Mouse (Mus musculus) lung, embryonic 15.5 days (tissue): ENCODE measurements around the gene Fndc4. TPM values are rescaled to one million over a fixed set of nuclear protein-coding genes. Genes with fewer than 3 reads are reported as not detected.

Source experiments
- ATAC-seq: fragments of 200-750 bp; cut with Nextera tagmentation; 2 replicates; pipeline ENCODE4 v1.8.0; 2017; ENCODE audit warnings: moderate number of reproducible peaks, borderline replicate concordance; ENCODE audit not compliant: low FRiP score, low TSS enrichment; ENCODE audit errors: extremely low read depth
- H3K27ac ChIP-seq: fragments of 300-500 bp; sonication (generic); 2 replicates; pipeline ENCODE4 v1.5.1; 2015; ENCODE audit warnings: moderate library complexity, mild to moderate bottlenecking, inconsistent platforms
- H3K27me3 ChIP-seq: fragments of 300-500 bp; sonication (generic); 2 replicates; pipeline ENCODE4 v1.6.1; 2015; ENCODE audit warnings: inconsistent platforms
- H3K36me3 ChIP-seq: fragments of 300-500 bp; sonication (generic); 2 replicates; pipeline ENCODE4 v1.6.1; 2015; ENCODE audit warnings: inconsistent platforms
- H3K4me1 ChIP-seq: fragments of 300-500 bp; sonication (generic); 2 replicates; pipeline ENCODE4 v1.6.1; 2015; ENCODE audit warnings: inconsistent platforms
- H3K4me2 ChIP-seq: fragments of 300-500 bp; sonication (generic); 2 replicates; pipeline ENCODE4 v1.6.1; 2015; ENCODE audit warnings: inconsistent platforms, mild to moderate bottlenecking, moderate library complexity
- H3K4me3 ChIP-seq: fragments of 300-500 bp; sonication (generic); 2 replicates; pipeline ENCODE4 v1.5.1; 2015; ENCODE audit warnings: mild to moderate bottlenecking, inconsistent platforms
- H3K9ac ChIP-seq: fragments of 300-500 bp; sonication (generic); 2 replicates; pipeline ENCODE4 v1.6.1; 2015; ENCODE audit warnings: inconsistent platforms
- H3K9me3 ChIP-seq: fragments of 300-500 bp; sonication (generic); 2 replicates; pipeline ENCODE4 v1.6.1; 2016; ENCODE audit warnings: inconsistent platforms
- WGBS: fragments of 180-500 bp; shearing (Covaris S2); methylation state at CpG from one replicate; pipeline ENCODE4 v1.1.7; 2015; 5-methylcytosine and 5-hydroxymethylcytosine counted together
- polyA plus RNA-seq: library from polyadenylated mRNA; unstranded; fragments of >200 nt; fragmentation: Nextera tagmentation; extraction: Ambion mirVana; gene quantifications from 2 replicates; pipeline ENCODE4 v1.2.1, GENCODE M21; 2015

Fndc4 gene
- polyA plus RNA-seq, 1 experiment from 2014 or later = 51.5 TPM

- Histone ChIP-seq H3K4me1 (peaks cover 8% of the 10 kb centered on the region; the same call in 1 of the 2 replicates), H3K4me3 (no peak overlapping the region), H3K27me3 (no peaks in the 10 kb centered on the region), H3K9me3 (no peaks in the 10 kb centered on the region), H3K36me3 (peaks cover 62% of the 10 kb centered on the region), H3K27ac (peak overlapping the region; percentile 39; the same call in 1 of the 2 replicates), H3K9ac (no peak overlapping the region), H3K4me2 (no peak overlapping the region)
- 82% methylated on average over 8 of the region's 8 CpGs for WGBS
- no peak for ATAC-seq
Measured at GRCm38 (mm10) chr5:31254901-31255300, 41.0 kb downstream of the Fndc4 start.

GRCm38 (mm10) chr5:31254452-31254851 lies 41.4 kb downstream of the Fndc4 start:
- no peak overlapping the region for H3K4me2 ChIP-seq
- H3K9me3 ChIP-seq = no peaks in the 10 kb centered on the region
- H3K9ac ChIP-seq = no peak overlapping the region
- peaks cover 8% of the 10 kb centered on the region; the same call in 1 of the 2 replicates for H3K4me1 ChIP-seq
- no peaks in the 10 kb centered on the region for H3K27me3 ChIP-seq
- H3K36me3 ChIP-seq = peaks cover 62% of the 10 kb centered on the region
- peak overlapping the region; percentile 39 for H3K27ac ChIP-seq
- no peak overlapping the region for H3K4me3 ChIP-seq
- 64% methylated on average over 7 of the region's 7 CpGs for WGBS
- no peak for ATAC-seq

GRCm38 (mm10) chr5:31253806-31254205 lies 42.1 kb downstream of the Fndc4 start:
- H3K36me3 ChIP-seq = peaks cover 66% of the 10 kb centered on the region
- H3K27ac ChIP-seq = peak overlapping the region; percentile 39; the same call in 1 of the 2 replicates

GRCm38 (mm10) chr5:31252795-31253545 lies 42.9 kb downstream of the Fndc4 start:
- Histone ChIP-seq H3K4me3 (peak overlapping the region; percentile 39), H3K9ac (0 out of 2 replicates have a peak overlapping the region, but pooled peaks have one; percentile 47)

More at GRCm38 (mm10) chr5:31253806-31254205, 42.1 kb downstream of the Fndc4 start:
- 84% methylated on average over 8 of the region's 8 CpGs for WGBS
- H3K9me3 ChIP-seq = no peaks in the 10 kb centered on the region
- no peak overlapping the region for H3K9ac ChIP-seq
- H3K4me2 ChIP-seq = no peak overlapping the region
- peaks cover 8% of the 10 kb centered on the region; the same call in 1 of the 2 replicates for H3K4me1 ChIP-seq
- no peak overlapping the region for H3K4me3 ChIP-seq
- no peak for ATAC-seq
- H3K27me3 ChIP-seq = no peaks in the 10 kb centered on the region

GRCm38 (mm10) chr5:31252151-31252550 lies 43.7 kb downstream of the Fndc4 start:
- H3K4me1 ChIP-seq = peaks cover 11% of the 10 kb centered on the region; the same call in 1 of the 2 replicates
- peak overlapping the region; percentile 47; the same call in 1 of the 2 replicates for H3K9ac ChIP-seq
- H3K27ac ChIP-seq = peak overlapping the region; percentile 67
- H3K9me3 ChIP-seq = no peaks in the 10 kb centered on the region
- H3K4me3 ChIP-seq = peak overlapping the region; percentile 39
- H3K36me3 ChIP-seq = peaks cover 65% of the 10 kb centered on the region
- WGBS = 49% methylated on average over 10 of the region's 10 CpGs
- no peak for ATAC-seq
- no peaks in the 10 kb centered on the region for H3K27me3 ChIP-seq
- H3K4me2 ChIP-seq = peak overlapping the region; percentile 49

More at GRCm38 (mm10) chr5:31252795-31253545, 42.9 kb downstream of the Fndc4 start:
- Histone ChIP-seq H3K36me3 (peaks cover 66% of the 10 kb centered on the region), H3K27me3 (no peaks in the 10 kb centered on the region), H3K4me2 (peak overlapping the region; percentile 49), H3K9me3 (no peaks in the 10 kb centered on the region), H3K4me1 (peaks cover 11% of the 10 kb centered on the region; the same call in 1 of the 2 replicates), H3K27ac (no peak overlapping the region)
- ATAC-seq = no peak
- 63% methylated on average over 16 of the region's 16 CpGs for WGBS

- Histone ChIP-seq H3K36me3 (peaks cover 67% of the 10 kb centered on the region), H3K9ac (peak within 1 kb of the TSS; percentile 47), H3K27me3 (no peaks in the 10 kb centered on the region), H3K4me1 (peaks cover 11% of the 10 kb centered on the region; the same call in 1 of the 2 replicates), H3K27ac (peak within 1 kb of the TSS; percentile 67), H3K9me3 (no peaks in the 10 kb centered on the region), H3K4me2 (peak within 1 kb of the TSS; percentile 49), H3K4me3 (peak within 1 kb of the TSS; percentile 39)
- 28% methylated on average over 46 of the region's 47 CpGs for WGBS
- peak; percentile 79 for ATAC-seq
Measured at GRCm38 (mm10) chr5:31251541-31252101, 44.3 kb downstream of the Fndc4 start, which contains the start of gene Krtcap3. Gene Krtcap3, plus strand, starts transcription at chr5:31251691.

- H3K9ac ChIP-seq = no peak overlapping the region
- no peak overlapping the region for H3K4me3 ChIP-seq
- 42% methylated on average over 4 of the region's 4 CpGs for WGBS
- peak; percentile 4; the same call in 1 of the 2 replicates for ATAC-seq
- H3K9me3 ChIP-seq = no peaks in the 10 kb centered on the region
- peaks cover 11% of the 10 kb centered on the region; the same call in 1 of the 2 replicates for H3K4me1 ChIP-seq
- H3K36me3 ChIP-seq = peaks cover 71% of the 10 kb centered on the region
- H3K4me2 ChIP-seq = no peak overlapping the region
- H3K27ac ChIP-seq = no peak overlapping the region
- no peaks in the 10 kb centered on the region for H3K27me3 ChIP-seq
Measured at GRCm38 (mm10) chr5:31250716-31251115, 45.2 kb downstream of the Fndc4 start.

Other genes with a start within 250 kb of the Fndc4 start
- gene Atraid, start 247.8 kb downstream of the Fndc4 start, polyA plus RNA-seq = 149 and 154 TPM in 2 replicates
- 7.8 and 8.1 TPM in 2 replicates for gene Slc5a6, start 247.2 kb downstream of the Fndc4 start, polyA plus RNA-seq
- gene Cad, start 241.3 kb downstream of the Fndc4 start, polyA plus RNA-seq = 27.5 and 29.6 TPM in 2 replicates
- gene Dnajc5g, start 189.8 kb downstream of the Fndc4 start, polyA plus RNA-seq = not detected in 2 replicates
- gene Slc30a3, start 187.8 kb downstream of the Fndc4 start, polyA plus RNA-seq = 0.25 and 0.29 TPM in 2 replicates
- 0.36 and 0.70 TPM in 2 replicates for gene Trim54, start 179.4 kb downstream of the Fndc4 start, polyA plus RNA-seq
- gene Ucn, start 157.3 kb downstream of the Fndc4 start, polyA plus RNA-seq = not detected in 2 replicates
- 51.3 and 60.6 TPM in 2 replicates for gene Mpv17, start 141.8 kb downstream of the Fndc4 start, polyA plus RNA-seq
- 1.1 and 1.4 TPM in 2 replicates for gene Gm29609, start 116.2 kb downstream of the Fndc4 start, polyA plus RNA-seq
- gene Gtf3c2, start 115.9 kb downstream of the Fndc4 start, polyA plus RNA-seq = 68.4 and 69.3 TPM in 2 replicates
- 146 and 147 TPM in 2 replicates for gene Snx17, start 102.9 kb downstream of the Fndc4 start, polyA plus RNA-seq
- gene Eif2b4, start 102.7 kb downstream of the Fndc4 start, polyA plus RNA-seq = 61.2 and 64.3 TPM in 2 replicates
- gene Zfp513, start 93.8 kb downstream of the Fndc4 start, polyA plus RNA-seq = 8.8 and 9.5 TPM in 2 replicates
- 141 and 144 TPM in 2 replicates for gene Ppm1g, start 75.4 kb downstream of the Fndc4 start, polyA plus RNA-seq
- gene Nrbp1, start 55.2 kb downstream of the Fndc4 start, polyA plus RNA-seq = 155 and 167 TPM in 2 replicates
- gene Gm9970, start 54.8 kb downstream of the Fndc4 start, polyA plus RNA-seq = 0.40 and 0.64 TPM in 2 replicates
- 36.4 and 37.9 TPM in 2 replicates for gene Krtcap3, start 44.4 kb downstream of the Fndc4 start, polyA plus RNA-seq
- gene Ift172, start 5.0 kb downstream of the Fndc4 start, polyA plus RNA-seq = 33.8 and 37.2 TPM in 2 replicates
- gene Gckr, start 1.4 kb upstream of the Fndc4 start, polyA plus RNA-seq = 0.07 and 0.16 TPM in 2 replicates
- 48.2 and 55.3 TPM in 2 replicates for gene Zfp512, start 156.4 kb upstream of the Fndc4 start, polyA plus RNA-seq
- gene 4930548H24Rik, start 189.7 kb upstream of the Fndc4 start, polyA plus RNA-seq = not detected in 2 replicates
- 57.2 and 63.8 TPM in 2 replicates for gene Gpn1, start 198.7 kb upstream of the Fndc4 start, polyA plus RNA-seq
- gene Slc4a1ap, start 230.9 kb upstream of the Fndc4 start, polyA plus RNA-seq = 23.4 and 31.2 TPM in 2 replicates
- 20.9 and 24.4 TPM in 2 replicates for gene Supt7l, start 231.7 kb upstream of the Fndc4 start, polyA plus RNA-seq